Mouse (Mus musculus): ENCODE results near the gene Zswim2.
"Not testable (repeated sequence)": the region's sequence is repeated elsewhere in the genome, so short reads cannot be mapped to it uniquely, and the experiment has no call there.

Zswim2 gene

GRCm38 (mm10) chr2:83940931-83941361 lies at the start of gene Zswim2:
Zswim2 (minus strand) TSS chr2:83941228.
- peak; percentile 88 for DNase-seq

GRCm38 (mm10) chr2:83990253-83990652 lies 49.2 kb upstream of the Zswim2 start, which contains the start of gene Gm13691:
Gm13691 (plus strand) TSS chr2:83990553.
- DNase-seq, result not testable (repeated sequence)

GRCm38 (mm10) chr2:83984443-83984842 lies 43.4 kb upstream of the Zswim2 start, which contains the start of gene Gm13697:
Gm13697 (plus strand) TSS chr2:83984743.
- DNase-seq, result not testable (repeated sequence)

- not testable (repeated sequence) for DNase-seq
Observed at GRCm38 (mm10) chr2:83978633-83979032, 37.6 kb upstream of the Zswim2 start, which contains the start of gene Gm13694. Gm13694 (plus strand) TSS chr2:83978933.

GRCm38 (mm10) chr2:83972823-83973222 lies 31.8 kb upstream of the Zswim2 start, which contains the start of gene Gm13696:
Gm13696 (plus strand) TSS chr2:83973123.
- not testable (repeated sequence) for DNase-seq

GRCm38 (mm10) chr2:83967013-83967412 lies 26.0 kb upstream of the Zswim2 start, which contains the start of gene Gm13695:
Gm13695 (plus strand) TSS chr2:83967313.
- not testable (repeated sequence) for DNase-seq

- DNase-seq, result not testable (repeated sequence)
Observed at GRCm38 (mm10) chr2:83961203-83961602, 20.2 kb upstream of the Zswim2 start, which contains the start of gene Gm13693. Gm13693 (plus strand) TSS chr2:83961503.

GRCm38 (mm10) chr2:83955393-83955792 lies 14.4 kb upstream of the Zswim2 start, which contains the start of gene Gm13698:
Gm13698 (plus strand) TSS chr2:83955693.
- not testable (repeated sequence) for DNase-seq

GRCm38 (mm10) chr2:83941792-83942191 lies 764 bp upstream of the Zswim2 start:
- DNase-seq, result no peak

GRCm38 (mm10) chr2:83941378-83941777 lies 350 bp upstream of the Zswim2 start:
- DNase-seq, result no peak

- DNase-seq, result no peak
Observed at GRCm38 (mm10) chr2:83929478-83930088, 11.4 kb downstream of the Zswim2 start.

- no peak for DNase-seq
Observed at GRCm38 (mm10) chr2:83901896-83902540, 39.0 kb downstream of the Zswim2 start.

GRCm38 (mm10) chr2:83893701-83894100 lies 47.3 kb downstream of the Zswim2 start:
- no peak for DNase-seq

GRCm38 (mm10) chr2:83883850-83884420 lies 57.1 kb downstream of the Zswim2 start:
- DNase-seq, result no peak
